Mouse (Mus musculus): ENCODE data around the gene Fam131b. TPM values are rescaled to one million over a fixed set of nuclear protein-coding genes. Genes with fewer than 3 reads are reported as not detected.

The Fam131b gene
- total RNA-seq, 2 experiments from 2014 or later, result 0.59 to 1.1 TPM

DNA sequence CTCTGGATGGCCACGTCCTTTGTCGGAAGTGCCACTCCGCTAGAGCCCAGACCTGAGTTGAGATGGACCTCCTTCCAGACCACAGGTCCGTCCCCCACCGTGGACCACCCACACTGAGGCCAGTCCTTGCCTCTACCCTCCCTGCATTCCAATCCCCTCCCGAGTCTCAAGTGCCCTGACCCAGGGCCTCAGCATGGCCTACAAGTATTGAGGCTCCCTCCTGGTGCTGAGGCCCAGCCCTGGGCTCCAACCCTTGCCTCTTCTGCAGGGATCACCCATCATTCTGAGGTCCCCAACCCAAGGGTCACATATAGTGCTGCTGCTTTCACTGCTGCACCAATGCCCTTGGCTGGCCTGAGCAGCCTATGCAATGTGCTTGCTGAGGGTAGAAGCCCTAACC, 33.5 kb upstream of the Fam131b start:
- no peak for DNase-seq (ENCODE audit: low spot score)
- intact Hi-C loops (cut with DNase I), result no loop called here

GRCm38 (mm10) chr6:42356913-42357312, 32.5 kb upstream of the Fam131b start:
- intact Hi-C loops (cut with DNase I), result no loop called here
- DNase-seq (ENCODE audit: low spot score), result no peak

DNA sequence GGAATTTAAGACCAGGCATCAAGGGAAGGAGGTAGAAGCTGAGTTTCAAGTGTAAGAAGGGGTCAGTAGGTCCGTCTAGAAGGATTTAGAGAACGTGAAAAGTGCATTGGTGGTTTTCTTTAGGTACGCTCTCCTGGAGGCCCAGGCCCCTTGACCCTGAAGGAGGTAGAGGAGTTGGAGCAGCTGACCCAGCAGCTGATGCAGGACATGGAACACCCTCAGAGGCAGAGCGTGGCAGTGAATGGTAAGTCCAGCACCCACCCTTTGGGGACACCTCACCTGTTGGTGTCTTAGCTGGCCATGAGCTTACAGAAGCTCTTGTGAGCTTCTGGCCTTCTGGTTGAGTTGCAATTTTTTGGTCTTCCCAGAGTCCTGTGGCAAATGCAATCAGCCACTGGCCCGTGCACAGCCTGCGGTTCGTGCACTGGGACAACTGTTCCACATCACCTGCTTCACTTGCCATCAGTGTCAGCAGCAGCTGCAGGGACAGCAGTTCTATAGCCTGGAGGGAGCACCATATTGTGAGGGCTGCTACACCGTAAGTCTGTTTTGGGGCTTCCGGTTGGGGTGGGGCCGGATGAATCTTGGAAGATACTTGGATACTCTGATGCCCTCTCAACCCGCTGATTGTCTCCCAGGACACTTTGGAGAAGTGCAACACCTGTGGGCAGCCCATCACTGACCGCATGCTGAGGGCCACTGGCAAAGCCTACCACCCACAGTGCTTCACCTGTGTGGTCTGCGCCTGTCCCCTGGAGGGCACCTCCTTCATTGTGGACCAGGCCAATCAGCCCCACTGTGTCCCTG, 31.6 kb upstream of the Fam131b start:
- intact Hi-C loops (cut with DNase I), result no loop called here
- DNase-seq (ENCODE audit: low spot score), result no peak

- intact Hi-C loops (cut with DNase I), result no loop called here
- no peak for DNase-seq (ENCODE audit: low spot score)
Observed at GRCm38 (mm10) chr6:42355366-42355765, 30.9 kb upstream of the Fam131b start.

DNA sequence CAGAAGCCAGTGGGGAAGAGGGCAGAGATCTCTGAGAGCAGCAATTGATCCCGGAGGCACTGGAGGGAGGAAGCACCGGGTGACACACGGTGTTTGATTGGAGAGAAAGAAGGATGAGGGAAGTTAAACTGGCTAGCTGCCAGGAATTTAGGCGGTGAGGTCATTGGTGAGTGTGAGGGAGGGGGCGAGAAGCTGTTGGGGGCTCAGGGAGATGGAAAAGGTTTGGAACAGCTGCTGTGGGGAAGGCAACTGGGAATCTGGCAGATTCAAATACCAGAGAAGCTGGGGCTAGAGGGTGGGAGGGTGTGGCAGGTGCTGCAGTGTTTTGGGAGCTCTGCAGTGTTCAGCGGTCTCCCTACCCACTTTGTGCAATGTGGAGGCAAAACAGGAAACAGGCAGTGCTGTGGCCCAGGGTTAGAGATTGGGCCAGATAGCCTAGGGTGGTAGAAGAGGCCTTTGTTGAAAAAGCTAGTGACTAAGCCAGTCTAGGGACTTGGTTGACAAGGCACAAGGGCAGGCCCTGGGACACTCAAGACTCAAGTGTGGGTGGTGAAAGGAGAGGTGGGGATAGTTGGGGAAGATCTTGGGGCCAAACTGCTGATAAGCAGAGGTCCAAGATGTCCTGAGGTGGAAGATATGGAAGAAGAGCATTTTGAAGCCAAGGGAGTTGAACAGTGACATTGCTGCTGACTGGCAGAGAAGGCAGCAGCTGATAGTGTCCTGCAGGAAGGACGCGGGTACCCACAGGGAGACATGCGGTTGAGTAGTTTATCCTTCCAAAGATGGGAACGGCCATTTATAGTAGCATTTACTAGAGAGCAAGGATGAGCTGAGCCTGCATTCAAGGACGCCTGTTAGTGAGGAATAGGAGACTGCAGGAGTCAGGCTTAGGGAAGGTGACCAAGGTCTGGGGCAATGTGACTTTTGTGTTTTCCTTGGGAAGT, 29.9 kb upstream of the Fam131b start:
- DNase-seq (ENCODE audit: low spot score), result no peak
- intact Hi-C loops (cut with DNase I), result no loop called here

GRCm38 (mm10) chr6:42353180-42353579, 28.7 kb upstream of the Fam131b start:
- intact Hi-C loops (cut with DNase I), result no loop called here
- no peak for DNase-seq (ENCODE audit: low spot score)

DNA sequence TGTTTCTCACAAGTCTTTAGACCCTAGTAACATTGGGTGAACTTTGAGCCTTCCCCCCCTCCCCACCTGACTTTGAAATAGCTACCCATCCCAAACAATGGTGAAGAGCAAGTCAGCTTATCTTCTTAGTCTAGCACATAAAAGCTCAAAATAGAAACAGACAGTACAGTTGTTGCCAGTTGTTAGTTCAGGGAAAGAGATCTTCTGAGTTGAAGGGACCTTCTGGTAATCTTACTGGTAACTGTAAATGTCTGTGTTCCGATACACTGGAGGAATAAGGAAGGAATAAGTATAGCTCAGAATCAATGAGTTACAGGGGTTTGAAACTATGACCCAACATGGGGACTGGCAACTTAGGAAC, 28.0 kb upstream of the Fam131b start:
- intact Hi-C loops (cut with DNase I), result no loop called here
- DNase-seq (ENCODE audit: low spot score), result no peak

DNA sequence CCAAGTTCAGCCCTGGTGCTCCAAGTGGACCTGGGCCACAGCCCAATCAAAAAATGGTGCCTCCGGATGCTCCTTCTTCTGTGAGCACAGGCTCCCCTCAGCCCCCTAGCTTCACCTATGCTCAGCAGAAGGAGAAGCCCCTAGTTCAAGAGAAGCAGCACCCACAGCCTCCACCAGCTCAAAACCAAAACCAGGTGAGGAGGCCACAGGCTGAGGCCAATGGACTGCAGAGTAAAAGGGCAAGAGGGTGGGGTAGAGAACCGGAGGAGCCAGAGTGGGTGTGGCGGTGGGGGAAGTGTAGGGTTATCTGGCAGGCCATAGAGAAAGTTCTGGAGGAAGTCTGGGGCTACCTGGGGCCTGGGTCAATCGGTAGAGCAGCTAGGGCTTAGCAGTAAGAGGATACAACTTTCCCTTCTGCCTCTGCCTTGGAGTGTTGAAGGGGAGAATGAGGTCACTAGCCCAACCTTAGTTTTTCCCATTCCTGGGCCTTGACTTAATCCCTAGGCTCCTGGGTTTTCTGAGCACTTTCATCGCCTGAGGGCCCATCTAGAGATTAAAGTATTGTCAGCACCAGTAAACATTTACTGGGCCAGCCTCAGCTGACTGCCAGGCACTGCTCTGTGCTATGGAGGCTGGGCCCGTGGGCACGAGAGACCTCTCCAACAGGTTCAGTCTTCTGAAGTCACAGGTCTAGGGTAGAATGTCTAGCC, 27.5 kb upstream of the Fam131b start:
- intact Hi-C loops (cut with DNase I), result no loop called here
- no peak for DNase-seq (ENCODE audit: low spot score)

- intact Hi-C loops (cut with DNase I), result loop anchor here (1.0 kb wide), 1 partner anchor 24 kb away; no protein-coding TSS in a partner anchor
- no peak for DNase-seq (ENCODE audit: low spot score)
Observed at GRCm38 (mm10) chr6:42350968-42351775, 26.7 kb upstream of the Fam131b start.

DNA sequence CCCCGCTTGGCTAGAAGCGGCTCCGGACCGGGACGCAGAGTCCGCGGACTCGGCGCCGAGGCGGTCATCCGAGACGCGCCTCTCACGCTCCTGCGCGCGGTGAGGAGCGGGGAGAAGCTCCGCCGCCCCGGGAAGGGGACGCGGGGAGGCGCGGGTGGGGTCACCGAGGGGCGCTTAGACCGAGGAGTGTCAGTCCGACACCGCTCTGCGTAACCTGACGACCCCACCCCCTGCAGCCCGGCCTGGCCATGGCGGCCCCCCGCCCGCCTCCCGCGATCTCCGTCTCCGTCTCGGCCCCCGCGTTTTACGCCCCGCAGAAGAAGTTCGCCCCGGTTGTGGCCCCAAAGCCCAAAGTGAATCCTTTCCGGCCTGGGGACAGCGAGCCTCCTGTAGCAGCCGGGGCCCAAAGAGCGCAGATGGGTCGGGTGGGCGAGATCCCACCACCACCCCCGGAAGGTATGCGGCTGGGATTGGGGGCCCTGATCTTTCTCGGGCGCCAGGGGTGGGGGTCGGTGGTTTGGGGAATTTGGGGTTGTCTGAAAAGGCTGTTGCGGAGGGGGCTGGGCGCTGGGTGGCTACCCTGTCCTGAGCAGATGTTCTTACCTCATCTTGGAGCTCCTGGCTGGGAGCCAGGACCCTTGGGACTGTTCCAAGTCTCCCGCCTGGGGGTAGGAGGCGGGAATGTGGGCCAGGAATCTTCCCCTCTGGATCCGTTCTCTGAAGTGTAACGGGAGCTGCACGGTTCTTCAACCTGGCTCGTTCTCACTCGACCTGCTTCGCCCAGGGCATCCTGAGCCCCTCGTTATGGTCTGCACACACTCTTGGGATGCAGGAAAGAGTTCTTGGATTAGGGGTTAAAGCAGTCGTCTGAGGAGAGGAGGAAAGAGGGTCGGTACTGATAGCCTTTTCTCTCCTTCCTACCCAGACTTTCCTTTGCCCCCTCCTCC, 25.9 kb upstream of the Fam131b start:
- intact Hi-C loops (cut with DNase I), result loop anchor here (1.0 kb wide), 1 partner anchor 25 kb away; no protein-coding TSS in a partner anchor
- peak; percentile 78 for DNase-seq (ENCODE audit: low spot score)

DNA sequence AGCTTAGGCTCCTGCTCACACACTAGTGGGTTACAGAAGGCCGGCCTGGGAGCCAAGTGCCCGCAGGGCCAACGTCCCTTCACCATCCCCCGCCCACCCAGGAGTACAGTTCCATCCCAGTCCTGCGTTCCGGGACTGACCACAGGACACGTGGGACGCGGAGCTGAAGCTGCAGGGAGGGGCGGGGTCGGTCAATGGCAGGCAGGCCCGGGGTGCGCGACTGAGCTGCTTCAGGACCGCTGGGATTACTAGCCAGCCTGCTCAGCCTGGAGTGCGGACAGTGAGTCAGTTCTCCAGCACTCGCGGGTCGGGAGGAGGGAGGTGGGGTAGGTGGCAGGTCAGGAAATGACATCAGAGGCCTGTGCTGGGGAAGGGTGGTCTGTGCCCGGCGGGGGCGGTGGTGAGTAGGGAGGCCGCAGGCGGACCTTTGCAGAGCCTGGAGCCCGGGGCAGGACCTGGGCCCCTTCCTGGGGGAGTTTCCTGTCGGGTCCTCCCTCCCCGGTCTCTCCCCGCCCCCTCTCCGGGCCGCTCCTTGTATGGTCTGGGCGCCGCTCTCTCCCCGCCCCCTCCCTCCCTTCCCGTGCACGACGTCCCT, 25.1 kb upstream of the Fam131b start, which contains the start of gene Zyx:
Gene Zyx, plus strand, starts transcription at position 205 of the 595 bp plus-strand sequence.
- peak; percentile 98 for DNase-seq (ENCODE audit: low spot score)
- intact Hi-C loops (cut with DNase I), result loop anchor here (1.0 kb wide), 2 partner anchors 26 to 234 kb away; no protein-coding TSS in a partner anchor

- DNase-seq (ENCODE audit: low spot score), result peak; percentile 72
- intact Hi-C loops (cut with DNase I), result loop anchor here (1.0 kb wide), 1 partner anchor 234 kb away; no protein-coding TSS in a partner anchor
Observed at GRCm38 (mm10) chr6:42349006-42349425, 24.6 kb upstream of the Fam131b start.

GRCm38 (mm10) chr6:42348281-42349005, 24.0 kb upstream of the Fam131b start:
- no peak for DNase-seq (ENCODE audit: low spot score)

DNA sequence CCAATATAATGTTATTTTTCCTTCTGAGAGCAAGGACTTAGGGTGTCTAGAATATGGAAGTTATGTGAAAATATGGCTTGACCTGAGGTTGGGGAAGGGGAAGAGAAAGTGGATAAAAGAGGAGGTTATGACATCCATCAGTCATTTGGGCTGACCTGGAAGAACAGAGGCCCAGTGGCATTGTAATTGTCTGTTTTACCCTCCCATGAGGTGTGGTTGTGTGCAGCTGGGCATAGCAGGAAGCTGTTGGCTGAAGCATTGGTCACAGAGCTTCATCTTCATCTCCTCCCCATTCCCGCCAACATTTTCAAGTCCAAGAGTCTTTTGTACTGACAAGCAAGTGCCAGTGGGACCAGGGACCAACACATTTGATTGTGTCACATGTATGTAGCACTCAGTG, 19.8 kb upstream of the Fam131b start:
- intact Hi-C loops (cut with DNase I), result no loop called here

More at GRCm38 (mm10) chr6:42348281-42349005, 24.0 kb upstream of the Fam131b start:
- intact Hi-C loops (cut with DNase I), result loop anchor here (1.0 kb wide), 1 partner anchor 235 kb away; no protein-coding TSS in a partner anchor

DNA sequence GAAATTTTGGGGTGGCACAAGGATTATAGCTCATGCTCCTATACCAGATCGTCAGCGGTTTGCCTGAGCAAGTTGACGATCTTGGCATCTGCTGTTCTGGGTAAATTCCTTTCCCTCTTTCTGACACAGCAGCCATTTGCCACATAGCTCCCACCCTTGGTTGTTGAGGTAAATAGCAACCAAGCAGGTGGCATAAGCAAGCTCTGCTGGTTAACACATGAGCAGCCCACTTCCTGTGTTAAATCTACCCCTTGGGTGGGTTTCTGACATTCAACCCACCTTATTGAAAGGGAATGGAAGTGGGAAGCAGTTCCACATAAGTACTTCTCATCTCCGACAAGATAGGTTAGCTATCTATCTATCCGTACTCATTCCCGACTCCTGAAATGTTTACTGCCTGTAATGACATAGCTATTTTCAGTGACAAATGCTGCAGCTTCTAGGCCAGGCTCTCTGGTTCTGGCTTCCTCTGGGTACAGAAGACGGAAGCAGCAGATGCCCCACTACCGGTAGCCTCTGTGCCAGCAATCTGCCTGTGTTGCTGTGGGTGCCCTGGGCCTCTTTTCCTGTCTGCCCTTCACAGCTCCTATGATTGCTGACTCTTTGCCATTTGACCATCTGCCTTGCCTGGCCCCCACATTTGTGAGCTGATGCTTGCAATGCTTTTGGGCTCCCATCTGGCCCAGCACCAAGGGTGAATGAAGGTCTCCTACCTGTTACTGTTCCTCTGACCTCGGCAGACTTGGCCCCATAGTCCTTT, 19.1 kb upstream of the Fam131b start:
- intact Hi-C loops (cut with DNase I), result no loop called here
- no peak for DNase-seq (ENCODE audit: low spot score)

More for the DNA sequence above, 19.8 kb upstream of the Fam131b start:
- DNase-seq (ENCODE audit: low spot score), result no peak

DNA sequence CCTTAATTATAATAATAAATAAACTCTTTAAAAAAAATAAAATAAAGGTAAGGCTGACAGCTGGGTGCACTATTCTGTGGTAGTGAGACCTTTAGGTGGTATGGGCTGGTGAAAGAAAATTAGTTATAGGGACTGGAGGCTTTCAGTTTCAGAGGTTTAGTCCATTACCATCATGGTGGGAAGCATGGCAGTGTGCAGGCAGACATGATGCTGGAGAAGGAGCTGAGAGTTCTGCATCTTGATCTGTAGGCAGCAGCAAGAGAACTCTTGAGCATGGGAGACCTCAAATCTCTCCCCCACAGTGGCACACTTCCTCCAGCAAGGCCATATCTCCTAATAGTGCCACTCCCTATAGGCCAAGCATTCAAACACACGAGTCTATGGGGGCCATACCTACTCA, 17.7 kb upstream of the Fam131b start:
- DNase-seq (ENCODE audit: low spot score), result no peak

More for the DNA sequence above, 17.7 kb upstream of the Fam131b start:
- intact Hi-C loops (cut with DNase I), result no loop called here

Data from heart, postnatal 25 days (tissue).